Mouse (Mus musculus): Measurements from ENCODE around the gene Rbms3. TPM values are rescaled to one million over a fixed set of nuclear protein-coding genes. Genes with fewer than 3 reads are reported as not detected.

Rbms3 gene
- total RNA-seq, 2 experiments from 2014 or later: 14.1 to 15.4 TPM

- DNase-seq: no peak
These were observed 256.5 kb downstream of the Rbms3 start for GRCm38 (mm10) chr9:117373164-117373741.

GRCm38 (mm10) chr9:117371980-117372379 lies 257.7 kb downstream of the Rbms3 start:
- DNase-seq: peak; percentile 18 to 20

- DNase-seq: no peak
These were observed 259.6 kb downstream of the Rbms3 start for GRCm38 (mm10) chr9:117370086-117370485.

GRCm38 (mm10) chr9:117368016-117368415 lies 261.7 kb downstream of the Rbms3 start:
- no peak for DNase-seq

- no peak for DNase-seq
These were observed 265.1 kb downstream of the Rbms3 start for GRCm38 (mm10) chr9:117364610-117365009.

GRCm38 (mm10) chr9:117361431-117361830 lies 268.3 kb downstream of the Rbms3 start:
- DNase-seq: no peak

GRCm38 (mm10) chr9:117356764-117357442 lies 272.8 kb downstream of the Rbms3 start:
- DNase-seq: peak; percentile 55 to 66

- DNase-seq: no peak
These were observed 274.2 kb downstream of the Rbms3 start for GRCm38 (mm10) chr9:117355501-117355900.

- DNase-seq: no peak
These were observed 287.4 kb downstream of the Rbms3 start for GRCm38 (mm10) chr9:117342336-117342735.

- DNase-seq: no peak
These were observed 299.0 kb downstream of the Rbms3 start for GRCm38 (mm10) chr9:117330681-117331080.

- no peak for DNase-seq
These were observed 310.4 kb downstream of the Rbms3 start for GRCm38 (mm10) chr9:117319271-117319670.

GRCm38 (mm10) chr9:117318461-117318860 lies 311.3 kb downstream of the Rbms3 start:
- no peak for DNase-seq

GRCm38 (mm10) chr9:117317251-117317650 lies 312.5 kb downstream of the Rbms3 start:
- no peak for DNase-seq

GRCm38 (mm10) chr9:117313642-117314041 lies 316.1 kb downstream of the Rbms3 start:
- no peak for DNase-seq

- DNase-seq: no peak
These were observed 319.9 kb downstream of the Rbms3 start for GRCm38 (mm10) chr9:117309809-117310208.

- no peak for DNase-seq
These were observed 330.7 kb downstream of the Rbms3 start for GRCm38 (mm10) chr9:117298991-117299390.

GRCm38 (mm10) chr9:117297662-117298531 lies 331.8 kb downstream of the Rbms3 start:
- no peak for DNase-seq

GRCm38 (mm10) chr9:117291066-117291850 lies 338.5 kb downstream of the Rbms3 start:
- no peak for DNase-seq

- no peak for DNase-seq
These were observed 354.9 kb downstream of the Rbms3 start for GRCm38 (mm10) chr9:117274846-117275245.

- no peak for DNase-seq
These were observed 370.1 kb downstream of the Rbms3 start for GRCm38 (mm10) chr9:117259614-117260013.

- DNase-seq: peak; percentile 4 to 9
These were observed 376.4 kb downstream of the Rbms3 start for GRCm38 (mm10) chr9:117253361-117253760.

- peak; percentile 7 to 11 for DNase-seq
These were observed 377.3 kb downstream of the Rbms3 start for GRCm38 (mm10) chr9:117252411-117252861.

All from layer of hippocampus, postnatal 36 days (tissue).